Mouse (Mus musculus) midbrain, embryonic 12.5 days (tissue): Measurements from ENCODE around the gene Afmid. TPM values are rescaled to one million over a fixed set of nuclear protein-coding genes. Genes with fewer than 3 reads are reported as not detected.
A peak's percentile ranks its signal among the peaks of the same experiment; 100 is the strongest.
"Not testable (repeated sequence)": the region's sequence is repeated elsewhere in the genome, so short reads cannot be mapped to it uniquely, and the experiment has no call there.

Experiments
- ATAC-seq: fragments of 200-750 bp; cut with Nextera tagmentation; 2 replicates; pipeline ENCODE4 v1.8.0; 2017; ENCODE audit warnings: low read depth, moderate TSS enrichment, moderate library complexity; ENCODE audit not compliant: low FRiP score
- H3K27ac ChIP-seq: fragments of 300-500 bp; sonication (generic); replicated peaks from 2 replicates; pipeline ENCODE4 v1.5.1; 2016; ENCODE audit warnings: mild to moderate bottlenecking
- H3K27me3 ChIP-seq: fragments of 300-500 bp; sonication (generic); 2 replicates; pipeline ENCODE4 v1.6.1; 2016; ENCODE audit warnings: mild to moderate bottlenecking
- H3K36me3 ChIP-seq: fragments of 300-500 bp; sonication (generic); 2 replicates; pipeline ENCODE4 v1.6.1; 2016
- H3K4me1 ChIP-seq: fragments of 300-500 bp; sonication (generic); 2 replicates; pipeline ENCODE4 v1.6.1; 2016
- H3K4me2 ChIP-seq: fragments of 300-500 bp; sonication (generic); replicated peaks from 2 replicates; pipeline ENCODE4 v1.6.1; 2016; ENCODE audit warnings: mild to moderate bottlenecking, moderate library complexity
- H3K4me3 ChIP-seq: fragments of 300-500 bp; sonication (generic); 2 replicates; pipeline ENCODE4 v1.5.1; 2016; ENCODE audit warnings: mild to moderate bottlenecking
- H3K9ac ChIP-seq: fragments of 300-500 bp; sonication (generic); replicated peaks from 2 replicates; pipeline ENCODE4 v1.6.1; 2016; ENCODE audit warnings: mild to moderate bottlenecking, moderate library complexity
- H3K9me3 ChIP-seq: fragments of 300-500 bp; sonication (generic); 2 replicates; pipeline ENCODE4 v1.6.1; 2016; ENCODE audit warnings: mild to moderate bottlenecking
- WGBS: fragments of 180-500 bp; shearing (Covaris S2); methylation state at CpG from one replicate; pipeline ENCODE4 v1.1.7; 2016; 5-methylcytosine and 5-hydroxymethylcytosine counted together
- polyA plus RNA-seq: library from polyadenylated mRNA; unstranded; fragments of >200 nt; fragmentation: Nextera tagmentation; extraction: Ambion mirVana; gene quantifications from 2 replicates; pipeline ENCODE4 v1.2.1, GENCODE M21; 2016

Gene Afmid
- polyA plus RNA-seq, 1 experiment from 2014 or later: 4.4 TPM

GRCm38 (mm10) chr11:117828888-117829604 lies 3.3 kb downstream of the Afmid start:
- no peaks in the 10 kb centered on the region for H3K27me3 ChIP-seq
- H3K4me3 ChIP-seq: no peak overlapping the region
- H3K27ac ChIP-seq: peak overlapping the region; percentile 25; the same call in 1 of the 2 replicates
- H3K36me3 ChIP-seq: no peaks in the 10 kb centered on the region
- H3K4me1 ChIP-seq: peaks cover 59% of the 10 kb centered on the region
- WGBS: 63% methylated on average over 9 of the region's 9 CpGs
- H3K9me3 ChIP-seq: no peaks in the 10 kb centered on the region
- 0 out of 2 replicates have a peak overlapping the region, but pooled peaks have one; percentile 15 for H3K9ac ChIP-seq
- ATAC-seq: no peak
- no peak overlapping the region; the same call in 1 of the 2 replicates for H3K4me2 ChIP-seq

GRCm38 (mm10) chr11:117829671-117830215 lies 4.0 kb downstream of the Afmid start:
- Histone ChIP-seq H3K4me2 (no peak overlapping the region), H3K9me3 (no peaks in the 10 kb centered on the region), H3K4me3 (no peak overlapping the region), H3K27ac (no peak overlapping the region), H3K36me3 (no peaks in the 10 kb centered on the region), H3K4me1 (peaks cover 52% of the 10 kb centered on the region), H3K27me3 (no peaks in the 10 kb centered on the region), H3K9ac (no peak overlapping the region)
- 83% methylated on average over 2 of the region's 2 CpGs for WGBS
- ATAC-seq: no peak

GRCm38 (mm10) chr11:117830401-117830800 lies 4.7 kb downstream of the Afmid start:
- ATAC-seq: no peak
- Histone ChIP-seq H3K9me3 (no peaks in the 10 kb centered on the region), H3K36me3 (no peaks in the 10 kb centered on the region), H3K27me3 (no peaks in the 10 kb centered on the region), H3K4me3 (no peak overlapping the region), H3K27ac (no peak overlapping the region), H3K4me1 (peaks cover 46% of the 10 kb centered on the region), H3K4me2 (no peak overlapping the region), H3K9ac (no peak overlapping the region)
- 84% methylated on average over 9 of the region's 9 CpGs for WGBS

- no peaks in the 10 kb centered on the region for H3K9me3 ChIP-seq
- H3K4me1 ChIP-seq: peaks cover 26% of the 10 kb centered on the region
- peak overlapping the region; percentile 25; the same call in 1 of the 2 replicates for H3K27ac ChIP-seq
- peak; percentile 83 for ATAC-seq
- H3K9ac ChIP-seq: 0 out of 2 replicates have a peak overlapping the region, but pooled peaks have one; percentile 11
- peak overlapping the region; percentile 39 for H3K4me3 ChIP-seq
- peak overlapping the region; percentile 57 for H3K4me2 ChIP-seq
- no peaks in the 10 kb centered on the region for H3K36me3 ChIP-seq
- 18% methylated on average over 28 of the region's 28 CpGs for WGBS
- H3K27me3 ChIP-seq: no peaks in the 10 kb centered on the region
Measured at GRCm38 (mm10) chr11:117832086-117832969, 6.6 kb downstream of the Afmid start.

GRCm38 (mm10) chr11:117833509-117833908 lies 7.8 kb downstream of the Afmid start:
- peaks cover 17% of the 10 kb centered on the region for H3K4me1 ChIP-seq
- not testable (repeated sequence) for H3K4me2 ChIP-seq, H3K9ac ChIP-seq, H3K36me3 ChIP-seq, H3K27me3 ChIP-seq, ATAC-seq, H3K4me3 ChIP-seq, H3K9me3 ChIP-seq, H3K27ac ChIP-seq
- WGBS: 69% methylated on average over 6 of the region's 6 CpGs

- H3K9ac ChIP-seq: no peak overlapping the region
- ATAC-seq: no peak
- H3K4me1 ChIP-seq: peaks cover 12% of the 10 kb centered on the region
- no peak overlapping the region for H3K27ac ChIP-seq
- H3K4me3 ChIP-seq: no peak overlapping the region
- no peaks in the 10 kb centered on the region for H3K36me3 ChIP-seq
- no peak overlapping the region for H3K4me2 ChIP-seq
- no peaks in the 10 kb centered on the region for H3K9me3 ChIP-seq
- 93% methylated on average over 8 of the region's 8 CpGs for WGBS
- no peaks in the 10 kb centered on the region for H3K27me3 ChIP-seq
Measured at GRCm38 (mm10) chr11:117834086-117834485, 8.4 kb downstream of the Afmid start.

GRCm38 (mm10) chr11:117836306-117836705 lies 10.6 kb downstream of the Afmid start:
- Histone ChIP-seq H3K4me3 (0 out of 2 replicates have a peak overlapping the region, but pooled peaks have one; percentile 2), H3K9me3 (no peaks in the 10 kb centered on the region), H3K27ac (no peak overlapping the region), H3K4me2 (peak overlapping the region; percentile 32), H3K27me3 (no peaks in the 10 kb centered on the region), H3K4me1 (peaks cover 9% of the 10 kb centered on the region), H3K36me3 (no peaks in the 10 kb centered on the region), H3K9ac (no peak overlapping the region)
- peak; percentile 38; the same call in 1 of the 2 replicates for ATAC-seq
- WGBS: 34% methylated on average over 13 of the region's 13 CpGs

- Histone ChIP-seq H3K36me3 (no peaks in the 10 kb centered on the region), H3K4me2 (no peak overlapping the region), H3K9ac (no peak overlapping the region), H3K4me1 (no peaks in the 10 kb centered on the region; the same call in 1 of the 2 replicates), H3K9me3 (no peaks in the 10 kb centered on the region), H3K27ac (no peak overlapping the region; the same call in 1 of the 2 replicates), H3K27me3 (no peaks in the 10 kb centered on the region), H3K4me3 (no peak overlapping the region)
- no peak for ATAC-seq
- 60% methylated on average over 2 of the region's 2 CpGs for WGBS
Measured at GRCm38 (mm10) chr11:117838572-117838971, 12.8 kb downstream of the Afmid start.

GRCm38 (mm10) chr11:117839021-117839420 lies 13.3 kb downstream of the Afmid start:
- Histone ChIP-seq H3K27ac (no peak overlapping the region; the same call in 1 of the 2 replicates), H3K9me3 (no peaks in the 10 kb centered on the region), H3K36me3 (no peaks in the 10 kb centered on the region), H3K4me3 (no peak overlapping the region), H3K27me3 (no peaks in the 10 kb centered on the region), H3K9ac (no peak overlapping the region), H3K4me2 (no peak overlapping the region), H3K4me1 (no peaks in the 10 kb centered on the region; the same call in 1 of the 2 replicates)
- ATAC-seq: no peak
- 92% methylated on average over 1 of the region's 1 CpGs for WGBS

- WGBS: 72% methylated on average over 1 of the region's 1 CpGs
- H3K4me2 ChIP-seq: no peak overlapping the region
- no peaks in the 10 kb centered on the region; the same call in 1 of the 2 replicates for H3K4me1 ChIP-seq
- no peak overlapping the region for H3K9ac ChIP-seq
- no peak for ATAC-seq
- no peak overlapping the region for H3K27ac ChIP-seq
- no peaks in the 10 kb centered on the region for H3K36me3 ChIP-seq
- H3K9me3 ChIP-seq: no peaks in the 10 kb centered on the region
- H3K4me3 ChIP-seq: no peak overlapping the region
- no peaks in the 10 kb centered on the region for H3K27me3 ChIP-seq
Measured at GRCm38 (mm10) chr11:117840910-117841309, 15.2 kb downstream of the Afmid start.

- Histone ChIP-seq H3K4me3 (no peak overlapping the region), H3K9me3 (no peaks in the 10 kb centered on the region), H3K27ac (no peak overlapping the region), H3K36me3 (no peaks in the 10 kb centered on the region), H3K4me2 (no peak overlapping the region), H3K27me3 (no peaks in the 10 kb centered on the region), H3K4me1 (peaks cover 8% of the 10 kb centered on the region), H3K9ac (no peak overlapping the region)
- ATAC-seq: no peak
- 91% methylated on average over 2 of the region's 2 CpGs for WGBS
Measured at GRCm38 (mm10) chr11:117843434-117843833, 17.7 kb downstream of the Afmid start.

- Histone ChIP-seq H3K27me3 (no peaks in the 10 kb centered on the region), H3K36me3 (no peaks in the 10 kb centered on the region), H3K4me2 (no peak overlapping the region), H3K4me1 (peaks cover 17% of the 10 kb centered on the region), H3K9ac (no peak overlapping the region), H3K4me3 (no peak overlapping the region), H3K27ac (no peak overlapping the region), H3K9me3 (no peaks in the 10 kb centered on the region)
- ATAC-seq: no peak
- WGBS: 73% methylated on average over 2 of the region's 2 CpGs
Measured at GRCm38 (mm10) chr11:117844997-117845396, 19.3 kb downstream of the Afmid start.
